Mouse (Mus musculus): ENCODE data around the gene Elmod3. TPM values are rescaled to one million over a fixed set of nuclear protein-coding genes. Genes with fewer than 3 reads are reported as not detected.

Gene Elmod3
- polyA plus RNA-seq, 1 experiment: 6.3 TPM

GRCm38 (mm10) chr6:72616643-72617288 lies 18.6 kb upstream of the Elmod3 start, which contains the start of gene Tgoln1:
TSS of gene Tgoln1 (minus strand) at chr6:72617000.
- peaks cover 1% of the 10 kb centered on the region for H3K4me1 ChIP-seq (ENCODE audit: control insufficient read depth, insufficient read depth, low read length)
- peak within 1 kb of the TSS; percentile 99 for H3K4me3 ChIP-seq (ENCODE audit: low read depth, low read length)
- no peaks in the 10 kb centered on the region for H3K9me3 ChIP-seq (replicated peaks; ENCODE audit: control insufficient read depth, insufficient read depth, low read length, poor library complexity, severe bottlenecking)
- H3K9ac ChIP-seq (ENCODE audit: low read depth, poor library complexity, severe bottlenecking): peak within 1 kb of the TSS; percentile 94
- peak within 1 kb of the TSS; percentile 71 for H3K27ac ChIP-seq (ENCODE audit: insufficient read depth, low read length)
- H3K36me3 ChIP-seq (ENCODE audit: control insufficient read depth, insufficient read depth, low read length, poor library complexity, severe bottlenecking): peaks cover 23% of the 10 kb centered on the region
- TF ChIP-seq POLR2A (IDR thresholded peaks at IDR 0.05; ENCODE audit: insufficient read depth, low read length): peak; percentile 80
- TF ChIP-seq CTCF (IDR thresholded peaks at IDR 0.05; ENCODE audit: low read depth, low read length): no peak
- TF ChIP-seq EP300 (IDR thresholded peaks at IDR 0.05; ENCODE audit: insufficient read depth, low read depth, low read length): 0 out of 2 replicates have a peak, but pooled peaks have one; percentile 22
- H3K27me3 ChIP-seq (ENCODE audit: control insufficient read depth, insufficient read depth, low read length, poor library complexity, severe bottlenecking): no peaks in the 10 kb centered on the region

GRCm38 (mm10) chr6:72615561-72616375 lies 17.6 kb upstream of the Elmod3 start:
- H3K4me1 ChIP-seq (ENCODE audit: control insufficient read depth, insufficient read depth, low read length): peaks cover 1% of the 10 kb centered on the region
- H3K27ac ChIP-seq (ENCODE audit: insufficient read depth, low read length): no peak overlapping the region
- peak overlapping the region; percentile 94 for H3K9ac ChIP-seq (ENCODE audit: low read depth, poor library complexity, severe bottlenecking)
- peaks cover 33% of the 10 kb centered on the region for H3K36me3 ChIP-seq (ENCODE audit: control insufficient read depth, insufficient read depth, low read length, poor library complexity, severe bottlenecking)
- TF ChIP-seq EP300 (IDR thresholded peaks at IDR 0.05; ENCODE audit: insufficient read depth, low read depth, low read length) (no peak), CTCF (IDR thresholded peaks at IDR 0.05; ENCODE audit: low read depth, low read length) (no peak), POLR2A (IDR thresholded peaks at IDR 0.05; ENCODE audit: insufficient read depth, low read length) (no peak)
- no peaks in the 10 kb centered on the region for H3K9me3 ChIP-seq (replicated peaks; ENCODE audit: control insufficient read depth, insufficient read depth, low read length, poor library complexity, severe bottlenecking)
- peak overlapping the region; percentile 99 for H3K4me3 ChIP-seq (ENCODE audit: low read depth, low read length)
- no peaks in the 10 kb centered on the region for H3K27me3 ChIP-seq (ENCODE audit: control insufficient read depth, insufficient read depth, low read length, poor library complexity, severe bottlenecking)

GRCm38 (mm10) chr6:72615151-72615550 lies 16.9 kb upstream of the Elmod3 start:
- Histone ChIP-seq H3K9ac (ENCODE audit: low read depth, poor library complexity, severe bottlenecking) (peak overlapping the region; percentile 94), H3K27ac (ENCODE audit: insufficient read depth, low read length) (no peak overlapping the region), H3K9me3 (replicated peaks; ENCODE audit: control insufficient read depth, insufficient read depth, low read length, poor library complexity, severe bottlenecking) (no peaks in the 10 kb centered on the region), H3K27me3 (ENCODE audit: control insufficient read depth, insufficient read depth, low read length, poor library complexity, severe bottlenecking) (no peaks in the 10 kb centered on the region), H3K4me1 (ENCODE audit: control insufficient read depth, insufficient read depth, low read length) (peaks cover 1% of the 10 kb centered on the region), H3K36me3 (ENCODE audit: control insufficient read depth, insufficient read depth, low read length, poor library complexity, severe bottlenecking) (peaks cover 37% of the 10 kb centered on the region), H3K4me3 (ENCODE audit: low read depth, low read length) (peak overlapping the region; percentile 99; the same call in 1 of the 2 replicates)
- no peak for TF ChIP-seq CTCF (IDR thresholded peaks at IDR 0.05; ENCODE audit: low read depth, low read length)
- no peak for TF ChIP-seq EP300 (IDR thresholded peaks at IDR 0.05; ENCODE audit: insufficient read depth, low read depth, low read length)
- TF ChIP-seq POLR2A (IDR thresholded peaks at IDR 0.05; ENCODE audit: insufficient read depth, low read length): no peak

- Histone ChIP-seq H3K27me3 (ENCODE audit: control insufficient read depth, insufficient read depth, low read length, poor library complexity, severe bottlenecking) (no peaks in the 10 kb centered on the region), H3K4me3 (ENCODE audit: low read depth, low read length) (no peak overlapping the region), H3K9me3 (replicated peaks; ENCODE audit: control insufficient read depth, insufficient read depth, low read length, poor library complexity, severe bottlenecking) (no peaks in the 10 kb centered on the region), H3K36me3 (ENCODE audit: control insufficient read depth, insufficient read depth, low read length, poor library complexity, severe bottlenecking) (peaks cover 59% of the 10 kb centered on the region), H3K27ac (ENCODE audit: insufficient read depth, low read length) (no peak overlapping the region), H3K4me1 (ENCODE audit: control insufficient read depth, insufficient read depth, low read length) (no peaks in the 10 kb centered on the region), H3K9ac (ENCODE audit: low read depth, poor library complexity, severe bottlenecking) (no peak overlapping the region)
- no peak for TF ChIP-seq POLR2A (IDR thresholded peaks at IDR 0.05; ENCODE audit: insufficient read depth, low read length)
- no peak for TF ChIP-seq EP300 (IDR thresholded peaks at IDR 0.05; ENCODE audit: insufficient read depth, low read depth, low read length)
- no peak for TF ChIP-seq CTCF (IDR thresholded peaks at IDR 0.05; ENCODE audit: low read depth, low read length)
These were observed 12.0 kb upstream of the Elmod3 start for GRCm38 (mm10) chr6:72610261-72610660.

GRCm38 (mm10) chr6:72608662-72609184 lies 10.5 kb upstream of the Elmod3 start:
- H3K27me3 ChIP-seq (ENCODE audit: control insufficient read depth, insufficient read depth, low read length, poor library complexity, severe bottlenecking): no peaks in the 10 kb centered on the region
- H3K9ac ChIP-seq (ENCODE audit: low read depth, poor library complexity, severe bottlenecking): no peak overlapping the region
- peaks cover 60% of the 10 kb centered on the region for H3K36me3 ChIP-seq (ENCODE audit: control insufficient read depth, insufficient read depth, low read length, poor library complexity, severe bottlenecking)
- no peaks in the 10 kb centered on the region for H3K4me1 ChIP-seq (ENCODE audit: control insufficient read depth, insufficient read depth, low read length)
- H3K27ac ChIP-seq (ENCODE audit: insufficient read depth, low read length): no peak overlapping the region
- TF ChIP-seq CTCF (IDR thresholded peaks at IDR 0.05; ENCODE audit: low read depth, low read length): no peak
- no peak for TF ChIP-seq EP300 (IDR thresholded peaks at IDR 0.05; ENCODE audit: insufficient read depth, low read depth, low read length)
- TF ChIP-seq POLR2A (IDR thresholded peaks at IDR 0.05; ENCODE audit: insufficient read depth, low read length): no peak
- H3K4me3 ChIP-seq (ENCODE audit: low read depth, low read length): no peak overlapping the region
- H3K9me3 ChIP-seq (replicated peaks; ENCODE audit: control insufficient read depth, insufficient read depth, low read length, poor library complexity, severe bottlenecking): no peaks in the 10 kb centered on the region

Data from ES-Bruce4 (cell line).